ENCODE assay signal across 28 mouse cellular contexts in genomic region chr5:110709256-110709655, GRCm38 (mm10). TPM values are rescaled to one million over a fixed set of nuclear protein-coding genes. Genes with fewer than 3 reads are reported as not detected.
DNase-seq lines count a peak whose midpoint lies in the region; ATAC-seq lines count a peak whose summit lies in the region.
"Had no signal": no experiment of that assay in that cellular context is flagged by ENCODE, and none has a peak within 500 bp of the region (broad histone marks: within the 10 kb centered on the region; RNA-seq: fewer than 3 reads in every experiment).

No protein-coding gene starts in this region.

- H3K27me3 ChIP-seq in embryonic facial prominence, embryonic 14.5 days (replicated peaks; ENCODE audit: control insufficient read depth, insufficient read depth, low read length), result no peaks in the 10 kb centered on the region
- no peaks in the 10 kb centered on the region for H3K27me3 ChIP-seq in embryonic facial prominence, embryonic 10.5 days (replicated peaks; ENCODE audit: low read depth, poor library complexity, severe bottlenecking)
- H3K27me3 ChIP-seq: embryonic facial prominence, embryonic 12.5 days; forebrain, embryonic 13.5 days; heart, embryonic 15.5 days; limb, embryonic 13.5 days; liver, embryonic 12.5 days had no signal

- no peak overlapping the region for H3K9ac ChIP-seq in embryonic facial prominence, embryonic 14.5 days (ENCODE audit: low read depth, low read length)
- H3K9ac ChIP-seq: embryonic facial prominence, embryonic 12.5 days; forebrain, embryonic 13.5 days; heart, embryonic 15.5 days; hindbrain, embryonic 14.5 days; limb, embryonic 13.5 days; liver, embryonic 12.5 days had no signal

- H3K9me3 ChIP-seq in embryonic facial prominence, embryonic 14.5 days (ENCODE audit: control insufficient read depth, low read length), result no peaks in the 10 kb centered on the region
- no peaks in the 10 kb centered on the region for H3K9me3 ChIP-seq in embryonic facial prominence, embryonic 10.5 days
- H3K9me3 ChIP-seq: embryonic facial prominence, embryonic 12.5 days; forebrain, embryonic 13.5 days; heart, embryonic 15.5 days; limb, embryonic 13.5 days; liver, embryonic 12.5 days; midbrain, embryonic 10.5 days had no signal

- intact Hi-C loops in left cerebral cortex, postnatal 10 days (cut with DNase I), result no loop called here

- peaks cover 90% of the 10 kb centered on the region for H3K36me3 ChIP-seq in embryonic facial prominence, embryonic 14.5 days (ENCODE audit: control insufficient read depth, insufficient read depth, low read length)
- peaks cover 95% of the 10 kb centered on the region for H3K36me3 ChIP-seq in embryonic facial prominence, embryonic 10.5 days (replicated peaks)

- no peaks in the 10 kb centered on the region for H3K4me1 ChIP-seq in embryonic facial prominence, embryonic 14.5 days (ENCODE audit: control insufficient read depth, insufficient read depth, low read length)
- no peaks in the 10 kb centered on the region for H3K4me1 ChIP-seq in embryonic facial prominence, embryonic 10.5 days
- H3K4me1 ChIP-seq: embryonic facial prominence, embryonic 12.5 days; forebrain, embryonic 13.5 days; heart, embryonic 15.5 days; limb, embryonic 13.5 days; midbrain, embryonic 10.5 days had no signal

- no peak overlapping the region for H3K4me2 ChIP-seq in embryonic facial prominence, embryonic 14.5 days (ENCODE audit: low read depth, low read length)
- H3K4me2 ChIP-seq: embryonic facial prominence, embryonic 12.5 days; forebrain, embryonic 13.5 days; heart, embryonic 15.5 days; hindbrain, embryonic 14.5 days; limb, embryonic 13.5 days; liver, embryonic 12.5 days had no signal

- whole genome bisulfite sequencing in embryonic facial prominence, embryonic 14.5 days, result 80% methylated on average over 4 of the region's 4 CpGs
- WGBS in embryonic facial prominence, embryonic 10.5 days, result 93% methylated on average over 4 of the region's 4 CpGs

- peak; percentile 2 for DNase-seq in embryonic facial prominence, embryonic 14.5 days (ENCODE audit: low spot score)
- no peak for DNase-seq in embryonic facial prominence, embryonic 10.5 days (ENCODE audit: low spot score)
- DNase-seq in left cerebral cortex, adult 11 months (ENCODE audit: low spot score), result peak; percentile 21
- DNase-seq in left cerebral cortex, postnatal 10 days (ENCODE audit: extremely low spot score in 1 of 2, low spot score in 2 of 2), result no peak
- DNase-seq in right cerebral cortex, adult 2 months (ENCODE audit: low spot score in 2 of 2), result peak; percentile 13 to 34
- no peak for DNase-seq in right cerebral cortex, postnatal 25 days
- DNase-seq in cerebellum, postnatal 4 days (ENCODE audit: low spot score in 2 of 2), result no peak
- DNase-seq: adrenal gland, adult 2 months; cerebellum, adult 11-12 months; cerebellum, postnatal 10 days; gastrocnemius, postnatal 36 days; heart, adult 2 months; heart, postnatal 36 days; kidney, adult 2 months; lung, adult 18-20 months; lung, postnatal 10 days; spleen, adult 18-20 months; thymus, postnatal 25 days had no signal

- no peak overlapping the region for H3K27ac ChIP-seq in embryonic facial prominence, embryonic 14.5 days (replicated peaks; ENCODE audit: low read depth, low read length)
- no peak overlapping the region for H3K27ac ChIP-seq in embryonic facial prominence, embryonic 10.5 days (replicated peaks)
- H3K27ac ChIP-seq: embryonic facial prominence, embryonic 12.5 days; forebrain, embryonic 13.5 days; heart, adult 2 months; heart, embryonic 15.5 days; hindbrain, embryonic 14.5 days; kidney, postnatal 0 days; limb, embryonic 13.5 days; liver, embryonic 12.5 days; midbrain, embryonic 10.5 days had no signal

- no peak for ATAC-seq in embryonic facial prominence, embryonic 14.5 days (ENCODE audit: low read depth)
- ATAC-seq: forebrain, embryonic 13.5 days; liver, embryonic 12.5 days; midbrain, embryonic 16.5 days had no signal

- no peak overlapping the region for H3K4me3 ChIP-seq in embryonic facial prominence, embryonic 14.5 days (ENCODE audit: low read depth, low read length)
- H3K4me3 ChIP-seq in embryonic facial prominence, embryonic 10.5 days, result no peak overlapping the region
- H3K4me3 ChIP-seq: embryonic facial prominence, embryonic 12.5 days; erythroblast, embryonic 14.5 days; forebrain, embryonic 13.5 days; heart, adult 2 months; heart, embryonic 15.5 days; limb, embryonic 13.5 days; liver, embryonic 12.5 days; midbrain, embryonic 10.5 days had no signal

RNA-seq across cellular contexts. Expression of gene Ddx51, which starts 56.0 kb away (rescaled TPM):
- polyA plus RNA-seq in embryonic facial prominence, embryonic 14.5 days (2014; fragmentation: Nextera tagmentation; extraction: Ambion mirVana), result 24.2 and 28.2 TPM in 2 replicates
- polyA plus RNA-seq in embryonic facial prominence, embryonic 10.5 days (2016; fragmentation: Nextera tagmentation; extraction: Ambion mirVana), result 33.4 and 34.1 TPM in 2 replicates
- total RNA-seq in left cerebral cortex, postnatal 10 days (2021), result 10 to 100 TPM; 27.3 to 27.6 TPM

RNA-seq across cellular contexts. Expression of gene Noc4l, which starts 56.0 kb away (rescaled TPM):
- 36.6 and 38.9 TPM in 2 replicates for polyA plus RNA-seq in embryonic facial prominence, embryonic 14.5 days (2014; fragmentation: Nextera tagmentation; extraction: Ambion mirVana)
- 89.2 and 95.0 TPM in 2 replicates for polyA plus RNA-seq in embryonic facial prominence, embryonic 10.5 days (2016; fragmentation: Nextera tagmentation; extraction: Ambion mirVana)
- 10 to 100 TPM; 30.9 to 32.7 TPM for total RNA-seq in left cerebral cortex, postnatal 10 days (2021)

Comparison
In these comparisons a context has a peak if more than half of its experiments do, and no peak if none do; other contexts are left out.
1. DNase-seq: peak in embryonic facial prominence, embryonic 14.5 days (single experiment), left cerebral cortex, adult 11 months (single experiment) and right cerebral cortex, adult 2 months (2 of 2); none in embryonic facial prominence, embryonic 10.5 days (single experiment), left cerebral cortex, postnatal 10 days (0 of 2), right cerebral cortex, postnatal 25 days (single experiment) and cerebellum, postnatal 4 days (0 of 2).